Mouse (Mus musculus): ENCODE measurements around the gene Aldh3a1.

- TF ChIP-seq HCFC1 (IDR thresholded peaks at IDR 0.05; ENCODE audit: low read depth, low read length) = no peak
- no peak for TF ChIP-seq POLR2A (IDR thresholded peaks at IDR 0.05; ENCODE audit: control insufficient read depth in 1 of 2, insufficient read depth in 1 of 2, low read depth in 1 of 2, low read length in 2 of 2, poor library complexity in 1 of 2)
- TF ChIP-seq EP300 (IDR thresholded peaks at IDR 0.05; ENCODE audit: low read depth in 1 of 2, low read length in 2 of 2) = no peak
- no peak for TF ChIP-seq JUND (IDR thresholded peaks at IDR 0.05; ENCODE audit: low read depth, low read length)
These were observed 26.8 kb downstream of the Aldh3a1 start for GRCm38 (mm10) chr11:61234174-61234573.
